Mouse (Mus musculus) CH12.LX (cell line): ENCODE data around the gene Espl1. TPM values are rescaled to one million over a fixed set of nuclear protein-coding genes. Genes with fewer than 3 reads are reported as not detected.

Experiments
- DNase-seq: peaks from one replicate; pipeline ENCODE4 v3.0.0-alpha.2; 2013; ENCODE audit errors: extremely low read depth
- H3K27ac ChIP-seq: 2 replicates; pipeline ENCODE4 v1.5.1; 2012; ENCODE audit warnings: low read depth, mild to moderate bottlenecking, control low read depth, moderate library complexity; ENCODE audit not compliant: insufficient read depth
- H3K27me3 ChIP-seq: replicated peaks from 2 replicates; pipeline ENCODE3; 2012; ENCODE audit warnings: inconsistent platforms
- H3K36me3 ChIP-seq, 2 experiments: replicated peaks in 1 of 2; 2 replicates each; pipeline versions ENCODE3 to v1.6.1; 2012; ENCODE audit warnings: inconsistent platforms in 1 of 2, low read length in 1 of 2, mild to moderate bottlenecking in 1 of 2, mixed read lengths in 1 of 2, moderate library complexity in 1 of 2; ENCODE audit not compliant: control insufficient read depth in 1 of 2, insufficient read depth in 1 of 2
- H3K4me1 ChIP-seq, 2 experiments: 2 replicates each; pipeline ENCODE4 v1.6.1; 2012; ENCODE audit warnings: inconsistent platforms in 1 of 2, moderate library complexity in 1 of 2; ENCODE audit not compliant: insufficient read depth in 2 of 2, control insufficient read depth in 1 of 2
- H3K4me2 ChIP-seq: 2 replicates; pipeline ENCODE4 v1.6.1; 2012; ENCODE audit warnings: low read depth, mild to moderate bottlenecking, control low read depth; ENCODE audit not compliant: poor library complexity, insufficient read depth, severe bottlenecking
- H3K4me3 ChIP-seq, 3 experiments: fragments of 150-350 bp in 1 of 3; sonication (generic) in 1 of 3; replicated peaks in 1 of 3; 2 replicates each; pipeline versions ENCODE3 to v1.5.1; 2011 to 2012; ENCODE audit warnings: low read depth in 2 of 3, low read length in 2 of 3, mild to moderate bottlenecking in 2 of 3, moderate library complexity in 2 of 3, control low read depth in 1 of 3, improper control_type of control experiment in 1 of 3, inconsistent platforms in 1 of 3, mixed read lengths in 1 of 3; ENCODE audit not compliant: poor library complexity in 1 of 3
- H3K79me2 ChIP-seq: replicated peaks from 2 replicates; pipeline ENCODE4 v1.6.1; 2012; ENCODE audit warnings: mild to moderate bottlenecking, moderate library complexity; ENCODE audit not compliant: control insufficient read depth, poor library complexity, insufficient read depth, severe bottlenecking; ENCODE audit errors: extremely low read depth
- H3K9ac ChIP-seq: 2 replicates; pipeline ENCODE4 v1.6.1; 2012; ENCODE audit warnings: low read depth, mild to moderate bottlenecking, control low read depth, moderate library complexity; ENCODE audit not compliant: insufficient read depth
- H3K9me3 ChIP-seq: replicated peaks from 2 replicates; pipeline ENCODE3; 2012; ENCODE audit warnings: low read length, inconsistent platforms, mixed read lengths
- BHLHE40 ChIP-seq: IDR thresholded peaks from 2 replicates; pipeline ENCODE4 v1.6.1; 2011; ENCODE audit warnings: mild to moderate bottlenecking, low read depth, low read length, improper control_type of control experiment
- CHD2 ChIP-seq: IDR thresholded peaks from 2 replicates; pipeline ENCODE4 v1.6.1; 2011; ENCODE audit warnings: low read length, improper control_type of control experiment
- E2F4 ChIP-seq: IDR thresholded peaks from 2 replicates; pipeline ENCODE4 v1.6.1; 2011; ENCODE audit warnings: low read depth, low read length, improper control_type of control experiment; ENCODE audit not compliant: insufficient replicate concordance
- EP300 ChIP-seq: IDR thresholded peaks from 2 replicates; pipeline ENCODE4 v1.6.1; 2011; ENCODE audit warnings: low read length, improper control_type of control experiment
- JUND ChIP-seq: conservative IDR thresholded peaks from 2 replicates; pipeline ENCODE4 v1.6.1; 2011; ENCODE audit warnings: low read depth, low read length, improper control_type of control experiment
- MAFK ChIP-seq: IDR thresholded peaks from 2 replicates; pipeline ENCODE4 v1.6.1; 2011; ENCODE audit warnings: low read length, improper control_type of control experiment; ENCODE audit not compliant: insufficient replicate concordance
- MAX ChIP-seq: IDR thresholded peaks from 2 replicates; pipeline ENCODE4 v1.6.1; 2011; ENCODE audit warnings: low read length, improper control_type of control experiment
- MAZ ChIP-seq: IDR thresholded peaks from 2 replicates; pipeline ENCODE4 v1.6.1; 2012; ENCODE audit warnings: low read depth, mild to moderate bottlenecking, inconsistent platforms, low read length, improper control_type of control experiment, moderate library complexity
- MEF2A ChIP-seq: IDR thresholded peaks from 2 replicates; pipeline ENCODE4 v1.6.1; 2014; ENCODE audit warnings: low read depth, mild to moderate bottlenecking, inconsistent platforms, low read length, improper control_type of control experiment, borderline replicate concordance
- MXI1 ChIP-seq: IDR thresholded peaks from 2 replicates; pipeline ENCODE4 v1.6.1; 2011; ENCODE audit warnings: mild to moderate bottlenecking, low read depth, low read length, improper control_type of control experiment
- NELFE ChIP-seq: IDR thresholded peaks from 2 replicates; pipeline ENCODE4 v1.6.1; 2011; ENCODE audit warnings: low read depth, low read length, improper control_type of control experiment
- NRF1 ChIP-seq: IDR thresholded peaks from 2 replicates; pipeline ENCODE4 v1.6.1; 2014; ENCODE audit warnings: low read depth, mild to moderate bottlenecking, inconsistent platforms, low read length, improper control_type of control experiment, moderate library complexity
- PAX5 ChIP-seq: IDR thresholded peaks from 2 replicates; pipeline ENCODE4 v1.6.1; 2012; ENCODE audit warnings: low read length, inconsistent platforms, mixed read lengths
- POLR2A ChIP-seq: IDR thresholded peaks from 2 replicates; pipeline ENCODE4 v1.6.1; 2011; ENCODE audit warnings: low read depth, mild to moderate bottlenecking, improper control_type of control experiment, low read length
- RAD21 ChIP-seq: IDR thresholded peaks from 2 replicates; pipeline ENCODE4 v1.6.1; 2011; ENCODE audit warnings: low read depth, mild to moderate bottlenecking, low read length, improper control_type of control experiment, moderate library complexity
- UBTF ChIP-seq: IDR thresholded peaks from 2 replicates; pipeline ENCODE4 v1.6.1; 2012; ENCODE audit warnings: low read depth, mild to moderate bottlenecking, inconsistent platforms, low read length, improper control_type of control experiment, moderate library complexity
- USF1 ChIP-seq: IDR thresholded peaks from 2 replicates; pipeline ENCODE4 v1.6.1; 2014; ENCODE audit warnings: low read depth, mild to moderate bottlenecking, inconsistent platforms, low read length, improper control_type of control experiment
- USF2 ChIP-seq: conservative IDR thresholded peaks from 2 replicates; pipeline ENCODE4 v1.6.1; 2011; ENCODE audit warnings: low read depth, low read length, improper control_type of control experiment
- ZKSCAN1 ChIP-seq: IDR thresholded peaks from 2 replicates; pipeline ENCODE4 v1.6.1; 2012; ENCODE audit warnings: low read depth, inconsistent platforms, low read length, improper control_type of control experiment, borderline replicate concordance
- ZMIZ1 ChIP-seq: IDR thresholded peaks from 2 replicates; pipeline ENCODE4 v1.6.1; 2012; ENCODE audit warnings: low read depth, mild to moderate bottlenecking, inconsistent platforms, low read length, improper control_type of control experiment
- dilution Hi-C: fragments of 300-500 bp; cut with MboI; formaldehyde crosslinking; loops from 2 replicates; pipeline ENCODE4 v1.14.3; 2020; ENCODE audit warnings: low sequenced_read_pairs; ENCODE audit not compliant: extremely low pct_unique_long_range_greater_than_20kb, extremely low pct_ligation_motif_present
- in situ Hi-C: fragments of 300-500 bp; cut with MboI; formaldehyde crosslinking; loops from 3 replicates; pipeline ENCODE4 v1.14.3; 2019; ENCODE audit warnings: low sequenced_read_pairs, low pct_ligation_motif_present, low pct_unique_long_range_greater_than_20kb, mixed read lengths
- polyA plus RNA-seq: library from polyadenylated mRNA; unstranded; fragments of >175 nt; gene quantifications from 2 replicates; pipeline ENCODE4 v1.2.1, GENCODE M21; 2012; ENCODE audit warnings: low read depth; ENCODE audit not compliant: insufficient read length
- total RNA-seq, 2 experiments: library from RNA; depleted of rRNA; stranded (reverse); fragments of 300-350 nt in 1 of 2; fragments of >200 nt in 1 of 2; gene quantifications; 2 replicates each; pipeline ENCODE4 v1.2.3; 2012 to 2014

Gene Espl1
- total and polyA plus RNA-seq, 3 experiments = 41.3 to 80.7 (median 51.0) TPM

- H3K4me2 ChIP-seq = peak overlapping the region; percentile 87
- peak overlapping the region; percentile 45 for H3K9ac ChIP-seq
- H3K9me3 ChIP-seq = no peaks in the 10 kb centered on the region
- in situ Hi-C loops = no loop called here
- H3K79me2 ChIP-seq = no peaks in the 10 kb centered on the region
- no peak for DNase-seq
- H3K4me3 ChIP-seq = peak overlapping the region in 2 of 3 experiments; percentile 50 to 51
- dilution Hi-C loops = no loop called here
- peaks cover 83% of the 10 kb centered on the region for H3K27me3 ChIP-seq
- no peak for TF ChIP-seq CHD2
- 0 out of 2 replicates have a peak, but pooled peaks have one; percentile 74 for TF ChIP-seq UBTF
- H3K4me1 ChIP-seq = peaks cover 9 to 24% of the 10 kb centered on the region in 2 experiments
- H3K27ac ChIP-seq = no peak overlapping the region
- H3K36me3 ChIP-seq = no peaks in the 10 kb centered on the region
These were observed 39.5 kb upstream of the Espl1 start for GRCm38 (mm10) chr15:102256431-102257201.

GRCm38 (mm10) chr15:102257202-102258075, 38.6 kb upstream of the Espl1 start, which contains the start of gene Rarg:
TSS of gene Rarg (minus strand) at chr15:102257517.
- no peak for TF ChIP-seq ZMIZ1
- peak; percentile 23; the same call in 1 of the 2 replicates for TF ChIP-seq MAZ
- no peak for TF ChIP-seq ZKSCAN1
- TF ChIP-seq EP300 = no peak
- TF ChIP-seq E2F4 = no peak
- no peak for TF ChIP-seq MAX
- TF ChIP-seq PAX5 = no peak
- TF ChIP-seq MXI1 = peak; percentile 50; the same call in 1 of the 2 replicates
- TF ChIP-seq BHLHE40 = peak; percentile 32; the same call in 1 of the 2 replicates
- no peak for TF ChIP-seq CHD2
- no peak for TF ChIP-seq MEF2A
- TF ChIP-seq POLR2A = no peak
- TF ChIP-seq NRF1 = no peak
- peak; percentile 71 for TF ChIP-seq USF1
- TF ChIP-seq USF2 = no peak
- no peak for TF ChIP-seq MAFK
- TF ChIP-seq NELFE = no peak
- TF ChIP-seq JUND = no peak
- TF ChIP-seq RAD21 = no peak
- in situ Hi-C loops (no loop called here), dilution Hi-C loops (no loop called here)
- DNase-seq = no peak
- peaks cover 9 to 29% of the 10 kb centered on the region in 2 experiments for H3K4me1 ChIP-seq
- H3K4me2 ChIP-seq = peak within 1 kb of the TSS; percentile 87
- H3K36me3 ChIP-seq = no peaks in the 10 kb centered on the region
- H3K79me2 ChIP-seq = no peaks in the 10 kb centered on the region
- H3K9me3 ChIP-seq = no peaks in the 10 kb centered on the region
- peaks cover 83% of the 10 kb centered on the region for H3K27me3 ChIP-seq
- H3K4me3 ChIP-seq = peak within 1 kb of the TSS in 2 of 3 experiments; percentile 50 to 51
- H3K9ac ChIP-seq = peak within 1 kb of the TSS; percentile 45
- no peak within 1 kb of the TSS for H3K27ac ChIP-seq
